ENCODE assay signal across 18 mouse cellular contexts in the genomic region with DNA sequence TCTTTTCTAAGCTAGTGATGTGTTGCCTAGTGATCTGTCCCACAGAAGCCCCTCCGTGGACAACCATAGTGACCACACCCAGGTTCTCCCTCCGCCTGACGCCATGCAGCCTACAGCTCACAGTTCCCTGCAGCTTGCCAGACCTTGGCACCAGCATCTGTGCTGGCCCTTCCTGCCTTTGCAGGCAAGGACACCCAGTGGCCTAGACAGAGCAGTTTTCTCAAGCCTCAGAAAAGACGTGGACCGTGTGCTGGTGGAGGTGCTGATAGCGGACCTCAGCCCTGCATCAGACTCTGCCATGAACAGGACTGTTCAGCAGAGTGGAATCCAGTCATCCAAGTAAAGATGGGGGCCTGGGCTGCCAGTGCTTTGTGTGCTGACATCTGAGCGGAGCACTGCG. TPM values are rescaled to one million over a fixed set of nuclear protein-coding genes. Genes with fewer than 3 reads are reported as not detected.
DNase-seq lines count a peak whose midpoint lies in the region; ATAC-seq lines count a peak whose summit lies in the region.
"Had no signal": no experiment of that assay in that cellular context is flagged by ENCODE, and none has a peak within 500 bp of the region (broad histone marks: within the 10 kb centered on the region; RNA-seq: fewer than 3 reads in every experiment).

No protein-coding gene starts in this region.

- no peak overlapping the region for H3K4me2 ChIP-seq in kidney, embryonic 14.5 days (replicated peaks; ENCODE audit: low read depth, low read length)
- no peak overlapping the region for H3K4me2 ChIP-seq in hindbrain, embryonic 15.5 days
- H3K4me2 ChIP-seq in kidney, embryonic 16.5 days (replicated peaks; ENCODE audit: low read depth, low read length): no peak overlapping the region
- H3K4me2 ChIP-seq: limb, embryonic 15.5 days; lung, embryonic 14.5 days had no signal

- ATAC-seq in kidney, embryonic 14.5 days (ENCODE audit: low FRiP score, low TSS enrichment): peak; percentile 30; the same call in 1 of the 2 replicates
- no peak for ATAC-seq in hindbrain, embryonic 15.5 days (ENCODE audit: low FRiP score, low read depth)
- no peak; the same call in 1 of the 2 replicates for ATAC-seq in kidney, embryonic 16.5 days (ENCODE audit: low FRiP score, low TSS enrichment)
- ATAC-seq: inflammation-experienced regulatory T-cells, adult 6 months; Patski had no signal

- no peak overlapping the region for H3K4me3 ChIP-seq in kidney, embryonic 14.5 days (ENCODE audit: low read length)
- no peak overlapping the region for H3K4me3 ChIP-seq in hindbrain, embryonic 15.5 days
- no peak overlapping the region for H3K4me3 ChIP-seq in kidney, embryonic 16.5 days (ENCODE audit: low read length)
- H3K4me3 ChIP-seq: limb, embryonic 15.5 days; myocyte had no signal

- no peaks in the 10 kb centered on the region for H3K9me3 ChIP-seq in kidney, embryonic 14.5 days (ENCODE audit: control insufficient read depth, low read length)
- H3K9me3 ChIP-seq in hindbrain, embryonic 15.5 days: no peaks in the 10 kb centered on the region
- H3K9me3 ChIP-seq in kidney, embryonic 16.5 days (ENCODE audit: low read length): no peaks in the 10 kb centered on the region
- H3K9me3 ChIP-seq: limb, embryonic 15.5 days had no signal

- 0 out of 2 replicates have a peak, but pooled peaks cover 5% of the 10 kb centered on the region for H3K36me3 ChIP-seq in kidney, embryonic 14.5 days (ENCODE audit: control insufficient read depth, insufficient read depth, low read length)
- H3K36me3 ChIP-seq in hindbrain, embryonic 15.5 days: no peaks in the 10 kb centered on the region
- no peaks in the 10 kb centered on the region; the same call in 1 of the 2 replicates for H3K36me3 ChIP-seq in kidney, embryonic 16.5 days (ENCODE audit: insufficient read depth, low read length)

- no peaks in the 10 kb centered on the region for H3K27me3 ChIP-seq in kidney, embryonic 14.5 days (ENCODE audit: control insufficient read depth, insufficient read depth, low read length)
- H3K27me3 ChIP-seq in hindbrain, embryonic 15.5 days: no peaks in the 10 kb centered on the region
- H3K27me3 ChIP-seq in kidney, embryonic 16.5 days (ENCODE audit: insufficient read depth, low read length): no peaks in the 10 kb centered on the region
- H3K27me3 ChIP-seq: limb, embryonic 15.5 days; Patski had no signal

- DNase-seq in adrenal gland, adult (ENCODE audit: inconsistent age in 2 of 2, low spot score in 1 of 2): peak; percentile 25 to 71
- DNase-seq in adrenal gland, adult 8-10 months: no peak
- no peak for DNase-seq in kidney, postnatal 10 days
- DNase-seq in adrenal gland, postnatal 14 days: peak; percentile 65
- DNase-seq in right cerebral cortex, adult 18-20 months: no peak
- DNase-seq: cerebellum, adult 11-12 months; gastrocnemius, postnatal 36 days; kidney, postnatal 36 days; lung, embryonic 14.5 days; thymus, postnatal 4 days had no signal

- peaks cover 11% of the 10 kb centered on the region; the same call in 1 of the 2 replicates for H3K4me1 ChIP-seq in kidney, embryonic 14.5 days (ENCODE audit: control insufficient read depth, insufficient read depth, low read length)
- H3K4me1 ChIP-seq in hindbrain, embryonic 15.5 days (replicated peaks): peaks cover 72% of the 10 kb centered on the region
- H3K4me1 ChIP-seq in kidney, embryonic 16.5 days (ENCODE audit: insufficient read depth, low read length): peaks cover 17% of the 10 kb centered on the region; the same call in 1 of the 2 replicates

- no peak overlapping the region for H3K9ac ChIP-seq in kidney, embryonic 14.5 days (ENCODE audit: low read depth, low read length)
- H3K9ac ChIP-seq in hindbrain, embryonic 15.5 days: no peak overlapping the region
- no peak overlapping the region for H3K9ac ChIP-seq in kidney, embryonic 16.5 days (replicated peaks; ENCODE audit: low read length)
- H3K9ac ChIP-seq: limb, embryonic 15.5 days; lung, embryonic 14.5 days had no signal

- H3K27ac ChIP-seq in kidney, embryonic 14.5 days (ENCODE audit: low read depth, low read length): no peak overlapping the region
- H3K27ac ChIP-seq in hindbrain, embryonic 15.5 days (replicated peaks): peak overlapping the region; percentile 27
- H3K27ac ChIP-seq in kidney, embryonic 16.5 days (ENCODE audit: low read length): no peak overlapping the region
- H3K27ac ChIP-seq: limb, embryonic 15.5 days had no signal

- 48% methylated on average over 8 of the region's 8 CpGs for WGBS in kidney, embryonic 14.5 days
- WGBS in hindbrain, embryonic 15.5 days: 71% methylated on average over 8 of the region's 8 CpGs
- 44% methylated on average over 8 of the region's 8 CpGs for WGBS in kidney, embryonic 16.5 days

RNA-seq across cellular contexts. Expression of a gene that starts 35.1 kb away (rescaled TPM):
- total RNA-seq in adrenal gland, adult 8-10 months (2022): 10 to 100 TPM; 38.4 to 44.5 (median 41.2) TPM
- polyA plus RNA-seq in kidney, embryonic 14.5 days (2014; fragmentation: Nextera tagmentation; extraction: Ambion mirVana): 16.1 and 20.2 TPM in 2 replicates
- 48.0 and 50.6 TPM in 2 replicates for total RNA-seq in adrenal gland, postnatal 14 days (2021)
- polyA plus RNA-seq in hindbrain, embryonic 15.5 days (2015; fragmentation: Nextera tagmentation; extraction: Ambion mirVana): 15.6 and 17.1 TPM in 2 replicates
- 22.7 and 22.9 TPM in 2 replicates for polyA plus RNA-seq in kidney, embryonic 16.5 days (2015; fragmentation: Nextera tagmentation; extraction: Ambion mirVana)

RNA-seq across cellular contexts. Expression of a gene that starts 37.4 kb away (rescaled TPM):
- 1 to 10 TPM in 3 of 4 experiments, under 1 TPM in 1; 0.55 to 1.2 (median 1.2) TPM for total RNA-seq in adrenal gland, adult 8-10 months (2022)
- polyA plus RNA-seq in kidney, embryonic 14.5 days (2014; fragmentation: Nextera tagmentation; extraction: Ambion mirVana): 1.1 and 1.2 TPM in 2 replicates
- 0.19 and 0.41 TPM in 2 replicates for total RNA-seq in adrenal gland, postnatal 14 days (2021)
- polyA plus RNA-seq in hindbrain, embryonic 15.5 days (2015; fragmentation: Nextera tagmentation; extraction: Ambion mirVana): 1.8 and 2.1 TPM in 2 replicates
- 1.3 and 1.8 TPM in 2 replicates for polyA plus RNA-seq in kidney, embryonic 16.5 days (2015; fragmentation: Nextera tagmentation; extraction: Ambion mirVana)
- polyA plus RNA-seq: lung, embryonic 14.5 days; small intestine, adult 2 months had no signal

Comparison
In these comparisons a context has a peak if more than half of its experiments do, and no peak if none do; other contexts are left out.
1. DNase-seq: peak in adrenal gland, adult (2 of 2) and adrenal gland, postnatal 14 days (single experiment); none in adrenal gland, adult 8-10 months (single experiment), kidney, postnatal 10 days (single experiment) and right cerebral cortex, adult 18-20 months (single experiment).